Mouse (Mus musculus) layer of hippocampus, adult 2 months (tissue): ENCODE data around the gene Insrr. TPM values are rescaled to one million over a fixed set of nuclear protein-coding genes. Genes with fewer than 3 reads are reported as not detected.
A peak's percentile ranks its signal among the peaks of the same experiment; 100 is the strongest.
"Not testable (repeated sequence)": the region's sequence is repeated elsewhere in the genome, so short reads cannot be mapped to it uniquely, and the experiment has no call there.

Source experiments
- DNase-seq, 2 experiments: peaks; one replicate each; pipeline ENCODE4 v3.0.0; 2022; ENCODE audit warnings: low spot score in 2 of 2
- H3K27ac ChIP-seq: fragments of 200-600 bp; 2 replicates; pipeline ENCODE4 v1.8.1; 2022
- H3K4me3 ChIP-seq: fragments of 200-600 bp; 2 replicates; pipeline ENCODE4 v1.8.1; 2022; ENCODE audit warnings: mild to moderate bottlenecking
- CTCF ChIP-seq: fragments of 200-600 bp; conservative IDR thresholded peaks from 2 replicates; pipeline ENCODE4 v1.8.1; 2022; ENCODE audit warnings: antibody characterized with exemption, mild to moderate bottlenecking, moderate library complexity
- total RNA-seq, 2 experiments: library from RNA; stranded (reverse); gene quantifications; 2 replicates each; pipeline ENCODE4 v1.2.3; 2021

Gene Insrr
- total RNA-seq, 2 experiments from 2014 or later, result 0.18 to 0.39 TPM

GRCm38 (mm10) chr3:87854795-87855568 lies 58.2 kb downstream of the Insrr start:
- TF ChIP-seq CTCF, result no peak
- Histone ChIP-seq H3K27ac (no peak overlapping the region), H3K4me3 (no peak overlapping the region)
- DNase-seq, result no peak

- no peak for TF ChIP-seq CTCF
- DNase-seq, result no peak
- no peak overlapping the region for H3K27ac ChIP-seq
- no peak overlapping the region for H3K4me3 ChIP-seq
Measured at GRCm38 (mm10) chr3:87855936-87856335, 59.2 kb downstream of the Insrr start.

DNA sequence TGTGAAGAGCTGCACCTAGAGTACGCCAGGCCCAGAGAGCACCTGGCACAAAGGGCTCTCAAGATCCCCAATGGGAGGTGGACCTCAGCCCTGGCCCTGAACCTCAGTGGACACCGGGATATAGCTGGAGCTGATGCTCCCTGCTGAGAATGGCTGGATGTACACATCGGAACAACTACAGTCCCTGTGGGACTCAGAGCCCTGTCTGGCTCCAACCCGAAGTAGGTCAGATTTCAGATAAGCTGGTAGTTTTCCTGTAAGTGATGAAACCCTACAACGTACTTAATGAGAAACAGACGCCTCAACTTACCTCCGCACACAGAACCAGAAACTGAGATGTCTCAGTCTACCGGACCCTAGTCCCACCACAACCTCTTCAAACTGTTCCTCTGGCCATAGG lies 60.9 kb downstream of the Insrr start:
- no peak for TF ChIP-seq CTCF
- H3K4me3 ChIP-seq, result no peak overlapping the region
- H3K27ac ChIP-seq, result no peak overlapping the region
- DNase-seq, result no peak

GRCm38 (mm10) chr3:87859813-87860212 lies 63.1 kb downstream of the Insrr start:
- peak; percentile 71 to 75 for DNase-seq
- no peak overlapping the region for H3K4me3 ChIP-seq
- TF ChIP-seq CTCF, result peak; percentile 95
- peak overlapping the region; percentile 58 for H3K27ac ChIP-seq

- not testable (repeated sequence) for H3K27ac ChIP-seq, H3K4me3 ChIP-seq, DNase-seq
Measured at GRCm38 (mm10) chr3:87864111-87864510, 67.4 kb downstream of the Insrr start.

Other genes starting within 250 kb of the Insrr start
- 10 to 100 TPM; 60.6 to 61.5 TPM for gene Arhgef11, start 179.4 kb upstream of the Insrr start, total RNA-seq
- 1 to 10 TPM in 1 of 2 experiments, under 1 TPM in 1; 0.91 to 1.9 TPM for gene Lrrc71, start 48.3 kb upstream of the Insrr start, total RNA-seq
- under 1 TPM; 0.13 to 0.27 TPM for gene Ntrk1, start 1.8 kb upstream of the Insrr start, total RNA-seq
- gene Pear1, start 27.4 kb downstream of the Insrr start, total RNA-seq, result 10 to 100 TPM in 1 of 2 experiments, 1 to 10 TPM in 1; 9.2 to 13.1 TPM
- gene Sh2d2a, start 49.8 kb downstream of the Insrr start, total RNA-seq, result not detected
- 10 to 100 TPM; 58.0 to 60.0 TPM for gene Prcc, start 88.7 kb downstream of the Insrr start, total RNA-seq
- 100 to 1,000 TPM; 140 to 146 TPM for gene Hdgf, start 109.4 kb downstream of the Insrr start, total RNA-seq
- gene Mrpl24, start 122.6 kb downstream of the Insrr start, total RNA-seq, result 10 to 100 TPM; 54.3 to 55.1 TPM
- 10 to 100 TPM; 14.2 to 15.8 TPM for gene Isg20l2, start 133.4 kb downstream of the Insrr start, total RNA-seq
- 10 to 100 TPM; 24.7 to 27.4 TPM for gene Rrnad1, start 133.8 kb downstream of the Insrr start, total RNA-seq
- gene Crabp2, start 151.7 kb downstream of the Insrr start, total RNA-seq, result 1 to 10 TPM; 1.6 to 3.7 TPM
- gene Nes, start 174.1 kb downstream of the Insrr start, total RNA-seq, result 1 to 10 TPM; 4.0 to 4.8 TPM
- 100 to 1,000 TPM; 309 to 328 TPM for gene Bcan, start 203.3 kb downstream of the Insrr start, total RNA-seq
- 10 to 100 TPM; 16.2 to 16.5 TPM for gene Hapln2, start 230.6 kb downstream of the Insrr start, total RNA-seq
- gene Gpatch4, start 246.2 kb downstream of the Insrr start, total RNA-seq, result 10 to 100 TPM; 15.0 to 16.5 TPM